Mouse (Mus musculus) limb, embryonic 12.5 days (tissue): ENCODE data around the gene Ctcf. TPM values are rescaled to one million over a fixed set of nuclear protein-coding genes. Genes with fewer than 3 reads are reported as not detected.

Source experiments
- ATAC-seq: fragments of 200-750 bp; cut with Nextera tagmentation; 2 replicates; pipeline ENCODE4 v1.8.0; 2017; ENCODE audit warnings: low read depth, moderate TSS enrichment; ENCODE audit not compliant: insufficient number of reproducible peaks, insufficient read depth, low FRiP score, low TSS enrichment
- H3K27ac ChIP-seq: fragments of 300-500 bp; sonication (generic); 2 replicates; pipeline ENCODE4 v1.5.1; 2016; ENCODE audit warnings: mild to moderate bottlenecking, moderate library complexity
- H3K27me3 ChIP-seq: fragments of 300-500 bp; sonication (generic); 2 replicates; pipeline ENCODE4 v1.6.1; 2016; ENCODE audit warnings: mild to moderate bottlenecking, moderate library complexity
- H3K36me3 ChIP-seq: fragments of 300-500 bp; sonication (generic); 2 replicates; pipeline ENCODE4 v1.6.1; 2016; ENCODE audit warnings: mild to moderate bottlenecking, moderate library complexity
- H3K4me1 ChIP-seq: fragments of 300-500 bp; sonication (generic); replicated peaks from 2 replicates; pipeline ENCODE4 v1.6.1; 2016
- H3K4me2 ChIP-seq: fragments of 300-500 bp; sonication (generic); 2 replicates; pipeline ENCODE4 v1.6.1; 2016; ENCODE audit warnings: mild to moderate bottlenecking, moderate library complexity
- H3K4me3 ChIP-seq: fragments of 300-500 bp; sonication (generic); replicated peaks from 2 replicates; pipeline ENCODE4 v1.5.1; 2016; ENCODE audit warnings: mild to moderate bottlenecking
- H3K9ac ChIP-seq: fragments of 300-500 bp; sonication (generic); replicated peaks from 2 replicates; pipeline ENCODE4 v1.6.1; 2016; ENCODE audit warnings: mild to moderate bottlenecking, moderate library complexity
- H3K9me3 ChIP-seq: fragments of 300-500 bp; sonication (generic); 2 replicates; pipeline ENCODE4 v1.6.1; 2016; ENCODE audit warnings: mild to moderate bottlenecking, moderate library complexity
- WGBS: fragments of 180-500 bp; shearing (Covaris S2); methylation state at CpG from one replicate; pipeline ENCODE4 v1.1.7; 2016; 5-methylcytosine and 5-hydroxymethylcytosine counted together
- polyA plus RNA-seq: library from polyadenylated mRNA; unstranded; fragments of >200 nt; fragmentation: Nextera tagmentation; extraction: Ambion mirVana; gene quantifications from 2 replicates; pipeline ENCODE4 v1.2.1, GENCODE M21; 2016

Ctcf gene
- polyA plus RNA-seq, 1 experiment from 2014 or later = 160 TPM

DNA sequence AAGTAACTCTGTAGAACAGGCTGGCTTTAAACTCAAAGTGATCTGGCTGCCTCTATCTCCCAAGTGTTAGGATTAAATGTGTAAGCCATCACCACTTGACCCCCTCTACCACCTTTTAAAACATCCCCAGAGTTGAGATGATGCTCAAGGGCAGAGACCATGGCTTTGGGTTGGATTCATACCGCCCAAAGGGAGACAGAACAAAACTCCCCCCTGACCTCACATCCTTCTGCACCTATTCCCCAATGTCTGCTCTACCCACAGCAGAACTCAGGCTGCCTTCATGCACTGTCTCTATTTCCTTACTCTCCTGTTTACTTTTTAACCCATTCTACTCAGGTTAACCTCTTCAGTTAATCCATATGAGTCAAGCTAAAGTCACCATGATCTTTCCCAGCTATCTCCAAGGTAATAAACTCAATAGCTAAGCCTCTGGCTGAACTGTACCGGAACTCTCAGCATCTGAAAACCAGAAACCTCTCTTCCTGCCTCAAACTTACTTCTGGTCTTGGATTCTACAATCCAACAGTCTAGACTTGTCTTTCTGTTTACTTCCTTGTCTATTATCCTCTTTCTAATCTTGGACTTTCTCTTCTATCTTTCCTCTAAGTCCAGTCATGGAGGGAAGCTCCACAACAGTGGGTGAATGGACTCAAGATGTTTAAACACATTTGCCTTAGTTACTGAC lies 1.5 kb upstream of the Ctcf start:
- no peak for ATAC-seq
- Histone ChIP-seq H3K9ac (0 out of 2 replicates have a peak overlapping the region, but pooled peaks have one; percentile 98), H3K36me3 (0 out of 2 replicates have a peak, but pooled peaks cover 5% of the 10 kb centered on the region), H3K9me3 (no peaks in the 10 kb centered on the region), H3K4me3 (peak overlapping the region; percentile 86), H3K4me2 (peak overlapping the region; percentile 89), H3K4me1 (peaks cover 30% of the 10 kb centered on the region), H3K27me3 (no peaks in the 10 kb centered on the region), H3K27ac (no peak overlapping the region)
- 89% methylated on average over 2 of the region's 2 CpGs for WGBS

GRCm38 (mm10) chr8:105635481-105635880 lies 887 bp upstream of the Ctcf start:
- peaks cover 33% of the 10 kb centered on the region for H3K4me1 ChIP-seq
- H3K27ac ChIP-seq = peak overlapping the region; percentile 100
- 0 out of 2 replicates have a peak, but pooled peaks cover 5% of the 10 kb centered on the region for H3K36me3 ChIP-seq
- H3K9me3 ChIP-seq = no peaks in the 10 kb centered on the region
- peak overlapping the region; percentile 98 for H3K9ac ChIP-seq
- no peak for ATAC-seq
- H3K4me2 ChIP-seq = peak overlapping the region; percentile 89
- peak overlapping the region; percentile 86 for H3K4me3 ChIP-seq
- no peaks in the 10 kb centered on the region for H3K27me3 ChIP-seq
- 7% methylated on average over 11 of the region's 11 CpGs for WGBS

DNA sequence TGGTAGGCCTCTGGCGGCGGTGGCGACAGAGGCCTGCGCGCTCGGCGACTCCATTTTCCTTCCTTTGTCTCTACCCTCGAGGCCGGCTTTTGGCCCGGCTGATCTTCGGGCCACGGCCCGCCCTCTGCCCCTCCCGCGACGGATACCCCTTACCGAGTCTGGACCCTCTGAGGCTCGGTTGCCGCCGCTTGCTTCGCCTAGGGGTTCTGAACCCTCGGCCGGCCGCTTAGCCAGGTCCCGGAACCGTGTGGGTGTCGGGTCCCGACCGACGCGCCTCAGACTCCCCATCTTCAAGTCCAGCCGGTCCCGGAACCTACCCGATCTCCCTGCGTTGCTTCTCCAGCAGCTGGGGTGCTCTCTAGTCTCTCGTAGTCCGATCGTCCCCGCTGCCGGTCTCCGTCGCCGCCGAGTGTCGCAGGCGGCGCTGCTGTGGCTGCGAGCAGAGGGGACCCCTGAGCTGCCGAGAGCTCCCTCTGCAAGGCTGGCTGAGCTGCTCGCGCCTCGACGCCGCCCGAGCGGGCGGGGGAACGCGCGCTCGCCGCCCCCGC lies 669 bp downstream of the Ctcf start, which contains the start of gene Agrp:
Gene Agrp (minus strand): TSS at position 431 of the 548 bp plus-strand sequence.
- Histone ChIP-seq H3K4me1 (peaks cover 33% of the 10 kb centered on the region), H3K36me3 (no peaks in the 10 kb centered on the region), H3K27ac (peak within 1 kb of the TSS; percentile 100), H3K4me3 (peak within 1 kb of the TSS; percentile 86), H3K9ac (peak within 1 kb of the TSS; percentile 98), H3K4me2 (peak within 1 kb of the TSS; percentile 89), H3K27me3 (no peaks in the 10 kb centered on the region), H3K9me3 (no peaks in the 10 kb centered on the region)
- under 1% methylated on average over 62 of the region's 63 CpGs for WGBS
- peak; percentile 42 for ATAC-seq

DNA sequence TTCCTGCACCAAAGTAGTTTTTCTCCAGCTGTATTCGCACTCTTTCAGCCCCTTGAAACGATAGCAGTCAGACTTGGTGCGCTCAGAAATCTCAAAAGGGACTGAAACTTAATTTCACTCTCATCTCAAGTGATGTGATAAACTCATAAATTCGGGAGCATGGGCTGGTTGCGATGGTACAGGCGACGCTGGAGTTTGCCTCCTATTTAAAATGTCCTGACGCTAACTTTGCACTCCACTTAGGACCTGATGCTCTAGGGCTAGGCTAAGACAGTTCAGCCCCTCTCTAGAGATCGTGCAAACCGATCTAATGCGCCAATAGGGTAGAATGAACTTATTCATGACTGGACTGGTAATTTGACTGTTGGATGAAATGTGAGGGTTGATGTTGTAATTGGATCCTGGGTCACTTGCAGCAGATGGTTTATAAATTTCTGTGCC lies 1.3 kb downstream of the Ctcf start:
- H3K36me3 ChIP-seq = no peaks in the 10 kb centered on the region
- peaks cover 33% of the 10 kb centered on the region for H3K4me1 ChIP-seq
- peak overlapping the region; percentile 89 for H3K4me2 ChIP-seq
- WGBS = under 1% methylated on average over 11 of the region's 11 CpGs
- ATAC-seq = no peak
- H3K9me3 ChIP-seq = no peaks in the 10 kb centered on the region
- peak overlapping the region; percentile 100 for H3K27ac ChIP-seq
- H3K27me3 ChIP-seq = no peaks in the 10 kb centered on the region
- peak overlapping the region; percentile 86 for H3K4me3 ChIP-seq
- H3K9ac ChIP-seq = peak overlapping the region; percentile 98

- no peak for ATAC-seq
- Histone ChIP-seq H3K9me3 (no peaks in the 10 kb centered on the region), H3K4me2 (peak overlapping the region; percentile 89), H3K9ac (0 out of 2 replicates have a peak overlapping the region, but pooled peaks have one; percentile 34), H3K4me1 (peaks cover 33% of the 10 kb centered on the region), H3K36me3 (peaks cover 2% of the 10 kb centered on the region; the same call in 1 of the 2 replicates), H3K27ac (peak overlapping the region; percentile 31; the same call in 1 of the 2 replicates), H3K27me3 (no peaks in the 10 kb centered on the region), H3K4me3 (peak overlapping the region; percentile 86)
- 93% methylated on average over 4 of the region's 4 CpGs for WGBS
Measured at GRCm38 (mm10) chr8:105638510-105638909, 2.1 kb downstream of the Ctcf start.

- no peak for ATAC-seq
- Histone ChIP-seq H3K36me3 (peaks cover 13% of the 10 kb centered on the region), H3K27me3 (no peaks in the 10 kb centered on the region), H3K9ac (no peak overlapping the region), H3K4me3 (no peak overlapping the region), H3K9me3 (no peaks in the 10 kb centered on the region), H3K4me2 (no peak overlapping the region), H3K27ac (no peak overlapping the region), H3K4me1 (peaks cover 29% of the 10 kb centered on the region)
- WGBS = 79% methylated on average over 1 of the region's 1 CpGs
Measured at GRCm38 (mm10) chr8:105639835-105640234, 3.5 kb downstream of the Ctcf start.

- Histone ChIP-seq H3K9me3 (no peaks in the 10 kb centered on the region), H3K4me2 (no peak overlapping the region), H3K9ac (no peak overlapping the region), H3K27me3 (no peaks in the 10 kb centered on the region), H3K4me3 (no peak overlapping the region), H3K27ac (no peak overlapping the region), H3K4me1 (peaks cover 22% of the 10 kb centered on the region), H3K36me3 (peaks cover 19% of the 10 kb centered on the region)
- WGBS = 89% methylated on average over 2 of the region's 2 CpGs
- ATAC-seq = no peak
Measured at GRCm38 (mm10) chr8:105640511-105640910, 4.1 kb downstream of the Ctcf start.

DNA sequence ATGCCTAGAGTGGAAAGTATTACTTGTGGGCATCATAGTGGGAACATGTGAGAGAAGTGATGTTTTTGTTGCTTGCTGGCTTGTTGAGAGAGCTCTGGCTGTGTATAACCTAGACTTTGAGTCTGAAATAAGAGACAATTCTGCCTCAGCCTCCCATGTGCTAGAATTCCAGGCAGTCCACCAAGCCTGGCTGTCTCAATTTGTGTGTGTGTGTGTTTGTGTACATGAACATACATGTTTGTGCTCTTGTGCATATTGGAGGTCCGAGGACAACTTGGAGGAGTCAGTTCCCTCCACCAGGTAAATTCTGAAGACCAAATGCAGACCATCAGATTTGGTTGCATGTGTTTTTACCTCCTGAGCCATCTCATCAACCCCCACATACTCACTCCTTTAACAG lies 8.8 kb downstream of the Ctcf start:
- peaks cover 53% of the 10 kb centered on the region for H3K36me3 ChIP-seq
- WGBS = 88% methylated on average over 1 of the region's 1 CpGs
- H3K4me2 ChIP-seq = no peak overlapping the region
- no peak overlapping the region for H3K9ac ChIP-seq
- H3K27ac ChIP-seq = no peak overlapping the region
- no peak for ATAC-seq
- H3K4me3 ChIP-seq = no peak overlapping the region
- H3K9me3 ChIP-seq = no peaks in the 10 kb centered on the region
- no peaks in the 10 kb centered on the region for H3K27me3 ChIP-seq
- 0 out of 2 replicates have a peak, but pooled peaks cover under 1% of the 10 kb centered on the region for H3K4me1 ChIP-seq

- Histone ChIP-seq H3K27ac (no peak overlapping the region), H3K4me1 (no peaks in the 10 kb centered on the region), H3K9me3 (no peaks in the 10 kb centered on the region), H3K4me2 (no peak overlapping the region), H3K9ac (no peak overlapping the region), H3K36me3 (peaks cover 76% of the 10 kb centered on the region), H3K4me3 (no peak overlapping the region), H3K27me3 (no peaks in the 10 kb centered on the region)
- no peak for ATAC-seq
- 96% methylated on average over 1 of the region's 1 CpGs for WGBS
Measured at GRCm38 (mm10) chr8:105648929-105649328, 12.6 kb downstream of the Ctcf start.

DNA sequence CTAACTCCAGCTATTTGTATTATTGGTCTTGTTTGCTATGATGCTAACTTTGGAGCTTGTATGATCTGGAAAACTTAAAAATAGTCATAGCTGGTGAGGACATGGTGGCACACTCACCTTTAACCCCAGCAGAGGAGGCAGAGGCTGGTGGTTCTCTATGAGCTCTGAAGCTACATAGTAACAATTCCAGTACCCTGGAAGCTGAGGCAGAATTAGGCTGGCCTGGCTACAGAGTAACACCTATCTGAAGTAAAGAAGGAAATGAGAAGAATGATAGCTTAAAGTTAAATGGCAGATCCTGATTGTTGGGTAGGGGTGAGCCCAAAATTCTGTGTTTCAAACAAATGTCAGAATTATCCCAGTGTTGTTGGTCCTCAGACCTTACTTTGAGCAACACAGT lies 21.3 kb downstream of the Ctcf start:
- Histone ChIP-seq H3K27ac (no peak overlapping the region), H3K9me3 (no peaks in the 10 kb centered on the region), H3K4me3 (no peak overlapping the region), H3K4me2 (no peak overlapping the region), H3K4me1 (no peaks in the 10 kb centered on the region), H3K9ac (no peak overlapping the region), H3K27me3 (no peaks in the 10 kb centered on the region), H3K36me3 (peaks cover 43% of the 10 kb centered on the region)
- no peak for ATAC-seq

- no peaks in the 10 kb centered on the region for H3K4me1 ChIP-seq
- no peaks in the 10 kb centered on the region for H3K27me3 ChIP-seq
- no peak overlapping the region for H3K4me2 ChIP-seq
- no peak overlapping the region for H3K27ac ChIP-seq
- H3K4me3 ChIP-seq = no peak overlapping the region
- no peak for ATAC-seq
- H3K36me3 ChIP-seq = peaks cover 41% of the 10 kb centered on the region
- H3K9ac ChIP-seq = no peak overlapping the region
- 87% methylated on average over 3 of the region's 3 CpGs for WGBS
- no peaks in the 10 kb centered on the region for H3K9me3 ChIP-seq
Measured at GRCm38 (mm10) chr8:105661167-105661566, 24.8 kb downstream of the Ctcf start.
